Mouse (Mus musculus) lung, adult 2 months (tissue): ENCODE data around the gene Gm5475.

Experiments
- CTCF ChIP-seq: fragments of 200-500 bp; IDR thresholded peaks from 2 replicates; pipeline ENCODE4 v1.5.1; 2011; ENCODE audit warnings: mild to moderate bottlenecking, low read length, control low read depth; ENCODE audit not compliant: insufficient read depth
- POLR2A ChIP-seq: fragments of 200-500 bp; IDR thresholded peaks from 2 replicates; pipeline ENCODE4 v1.6.1; 2011; ENCODE audit warnings: low read depth, mild to moderate bottlenecking, control low read depth, low read length, borderline replicate concordance; ENCODE audit errors: extremely low read depth

DNA sequence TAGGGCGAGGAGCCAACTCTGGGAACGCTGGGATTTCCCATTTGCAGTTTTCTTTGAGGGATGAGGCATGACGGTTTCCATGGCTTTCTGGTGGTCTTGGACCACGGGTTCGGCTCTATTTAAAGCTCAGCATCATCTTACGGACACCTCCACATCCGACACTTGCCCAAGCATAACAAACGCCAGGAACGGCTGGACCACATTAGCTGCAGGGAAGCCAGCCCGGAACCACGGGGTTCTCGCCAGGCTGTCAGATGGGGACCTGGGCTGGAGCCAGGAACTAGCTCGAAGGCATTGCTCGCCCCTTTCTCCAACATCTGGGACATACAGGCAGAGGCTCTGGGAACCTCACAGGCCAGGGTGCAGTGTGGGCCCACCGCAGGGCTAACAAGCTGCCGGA is 29.3 kb downstream of the Gm5475 start:
- no peak for TF ChIP-seq CTCF
- no peak for TF ChIP-seq POLR2A
